Mouse (Mus musculus) splenic B cell, adult 2 months (primary cell): Measurements from ENCODE around the gene Angptl1.

Experiments
- DNase-seq: peaks from one replicate; pipeline ENCODE4 v3.0.0-alpha.2; 2011; ENCODE audit warnings: low read depth, low spot score
- H3K27me3 ChIP-seq: 2 replicates; pipeline ENCODE4 v1.6.1; 2012; ENCODE audit warnings: mild to moderate bottlenecking, low read length, moderate library complexity, mixed read lengths; ENCODE audit not compliant: control insufficient read depth, poor library complexity, insufficient read depth, severe bottlenecking
- H3K36me3 ChIP-seq: 2 replicates; pipeline ENCODE4 v1.6.1; 2012; ENCODE audit warnings: mild to moderate bottlenecking, low read length, moderate library complexity, mixed read lengths; ENCODE audit not compliant: control insufficient read depth, poor library complexity, insufficient read depth, severe bottlenecking

Angptl1 gene

GRCm38 (mm10) chr1:156909265-156909664, 70.9 kb downstream of the Angptl1 start:
- Histone ChIP-seq H3K27me3 (no peaks in the 10 kb centered on the region), H3K36me3 (peaks cover 11% of the 10 kb centered on the region)
- no peak for DNase-seq

- no peak for DNase-seq
- Histone ChIP-seq H3K27me3 (no peaks in the 10 kb centered on the region), H3K36me3 (peaks cover 11% of the 10 kb centered on the region)
Measured at GRCm38 (mm10) chr1:156909866-156910265, 71.5 kb downstream of the Angptl1 start.
